Mouse (Mus musculus) lung, adult 2 months (tissue): ENCODE results near the gene Nelfa.

Experiments used
- CTCF ChIP-seq: fragments of 200-500 bp; IDR thresholded peaks from 2 replicates; pipeline ENCODE4 v1.5.1; 2011; ENCODE audit warnings: mild to moderate bottlenecking, low read length, control low read depth; ENCODE audit not compliant: insufficient read depth
- POLR2A ChIP-seq: fragments of 200-500 bp; IDR thresholded peaks from 2 replicates; pipeline ENCODE4 v1.6.1; 2011; ENCODE audit warnings: low read depth, mild to moderate bottlenecking, control low read depth, low read length, borderline replicate concordance; ENCODE audit errors: extremely low read depth

DNA sequence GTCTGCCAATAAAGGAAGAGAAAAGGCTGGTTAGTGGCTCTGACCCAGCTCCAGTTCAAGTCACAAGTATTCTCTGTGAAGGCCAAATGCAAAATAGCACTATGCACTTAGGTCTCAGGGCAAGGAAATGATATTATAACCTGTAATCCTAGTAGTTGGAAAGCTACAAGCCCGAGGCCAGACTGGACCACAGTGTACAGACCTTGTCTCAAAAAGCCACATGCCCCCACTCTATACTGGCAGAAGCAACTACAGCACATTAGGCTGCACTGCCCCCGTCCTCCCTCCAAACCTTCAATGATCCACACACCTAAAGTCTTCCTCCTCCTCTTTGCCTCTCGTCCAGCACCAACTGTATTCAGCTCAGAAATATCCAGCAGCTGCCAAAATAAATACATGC lies 34.9 kb downstream of the Nelfa start:
- TF ChIP-seq CTCF = no peak
- TF ChIP-seq POLR2A = no peak
